Comparison of ENCODE assay signal across 24 mouse cellular contexts in genomic region chr12:26562858-26563257, GRCm38 (mm10).
A peak's percentile ranks its signal among the peaks of the same experiment; 100 is the strongest.
DNase-seq lines count a peak whose midpoint lies in the region; ATAC-seq and TF ChIP-seq lines count a peak whose summit lies in the region.
"Had no signal": no experiment of that assay in that cellular context is flagged by ENCODE, and none has a peak within 500 bp of the region (broad histone marks: within the 10 kb centered on the region; RNA-seq: fewer than 3 reads in every experiment).

No protein-coding gene starts in this region.

- TF ChIP-seq EP300 in heart, postnatal 0 days (IDR thresholded peaks at IDR 0.05; ENCODE audit: low read depth), result no peak

- no peak for TF ChIP-seq CTCF in heart, postnatal 0 days (IDR thresholded peaks at IDR 0.05; ENCODE audit: low read depth)

- DNase-seq in heart, adult 11 months, result peak; percentile 64
- DNase-seq in heart, embryonic 10.5 days (ENCODE audit: low spot score), result no peak
- DNase-seq in heart, postnatal 0 days (ENCODE audit: low spot score), result peak; percentile 60
- DNase-seq in heart, adult 9 months (ENCODE audit: low spot score in 2 of 2), result no peak
- DNase-seq: adrenal gland, adult 8-10 months; adrenal gland, postnatal 14 days; adrenal gland, postnatal 36 days; B cell, adult 2 months; cerebellum, adult 11-12 months; cerebellum, adult 2 months; cerebellum, adult 9-10 months; cerebellum, postnatal 10 days; cerebellum, postnatal 25 days had no signal

- H3K4me2 ChIP-seq in heart, embryonic 15.5 days, result no peak overlapping the region
- H3K4me2 ChIP-seq in heart, embryonic 12.5 days, result no peak overlapping the region
- no peak overlapping the region for H3K4me2 ChIP-seq in heart, postnatal 0 days (ENCODE audit: low read depth, low read length)
- H3K4me2 ChIP-seq: embryonic facial prominence, embryonic 12.5 days; forebrain, embryonic 13.5 days; forebrain, embryonic 15.5 days had no signal

- no peaks in the 10 kb centered on the region for H3K27me3 ChIP-seq in heart, embryonic 10.5 days (ENCODE audit: insufficient read depth, poor library complexity, severe bottlenecking)
- H3K27me3 ChIP-seq in heart, embryonic 15.5 days, result no peaks in the 10 kb centered on the region
- H3K27me3 ChIP-seq in heart, embryonic 12.5 days (replicated peaks), result no peaks in the 10 kb centered on the region
- H3K27me3 ChIP-seq in heart, postnatal 0 days (ENCODE audit: control insufficient read depth, insufficient read depth, low read length), result no peaks in the 10 kb centered on the region
- H3K27me3 ChIP-seq: CH12.LX; embryonic facial prominence, embryonic 12.5 days; forebrain, embryonic 13.5 days; forebrain, embryonic 15.5 days; Patski had no signal

- 62% methylated on average over 6 of the region's 6 CpGs for WGBS in heart, embryonic 10.5 days
- 54% methylated on average over 6 of the region's 6 CpGs for WGBS in heart, embryonic 15.5 days
- 57% methylated on average over 6 of the region's 6 CpGs for WGBS in heart, embryonic 12.5 days
- 43% methylated on average over 6 of the region's 6 CpGs for WGBS in heart, postnatal 0 days

- no peak for ATAC-seq in heart, embryonic 15.5 days (replicated peaks; ENCODE audit: insufficient number of reproducible peaks, insufficient read depth, low FRiP score, low read depth)
- ATAC-seq in heart, embryonic 12.5 days (ENCODE audit: insufficient number of reproducible peaks, low FRiP score), result no peak
- peak; percentile 62 for ATAC-seq in heart, postnatal 0 days (ENCODE audit: insufficient read depth, low read depth)
- ATAC-seq: activated CD4-positive, CD25-positive, alpha-beta regulatory T cell, adult 4 months; CD4-positive, CD25-positive, alpha-beta regulatory T cell, adult 4 months; forebrain, embryonic 13.5 days; forebrain, embryonic 15.5 days; Patski had no signal

- peaks cover 1% of the 10 kb centered on the region; the same call in 1 of the 2 replicates for H3K4me1 ChIP-seq in heart, embryonic 10.5 days
- H3K4me1 ChIP-seq in heart, embryonic 15.5 days (replicated peaks), result no peaks in the 10 kb centered on the region
- H3K4me1 ChIP-seq in heart, embryonic 12.5 days (replicated peaks), result peaks cover 8% of the 10 kb centered on the region; the same call in 1 of the 2 replicates
- peaks cover 11% of the 10 kb centered on the region for H3K4me1 ChIP-seq in heart, postnatal 0 days (ENCODE audit: control insufficient read depth, insufficient read depth)
- H3K4me1 ChIP-seq: embryonic facial prominence, embryonic 10.5 days; embryonic facial prominence, embryonic 12.5 days had no signal

- no peaks in the 10 kb centered on the region for H3K36me3 ChIP-seq in heart, embryonic 10.5 days
- no peaks in the 10 kb centered on the region for H3K36me3 ChIP-seq in heart, embryonic 15.5 days
- H3K36me3 ChIP-seq in heart, embryonic 12.5 days, result no peaks in the 10 kb centered on the region
- no peaks in the 10 kb centered on the region for H3K36me3 ChIP-seq in heart, postnatal 0 days (replicated peaks; ENCODE audit: control insufficient read depth, insufficient read depth, low read length)
- H3K36me3 ChIP-seq: embryonic facial prominence, embryonic 10.5 days; embryonic facial prominence, embryonic 12.5 days; forebrain, embryonic 15.5 days; G1E had no signal

- no peak overlapping the region for H3K27ac ChIP-seq in heart, embryonic 10.5 days
- H3K27ac ChIP-seq in heart, embryonic 15.5 days, result 0 out of 2 replicates have a peak overlapping the region, but pooled peaks have one; percentile 5
- H3K27ac ChIP-seq in heart, embryonic 12.5 days (ENCODE audit: poor library complexity, severe bottlenecking), result no peak overlapping the region
- peak overlapping the region; percentile 70 for H3K27ac ChIP-seq in heart, postnatal 0 days (ENCODE audit: low read depth)
- H3K27ac ChIP-seq: embryonic facial prominence, embryonic 10.5 days; embryonic facial prominence, embryonic 12.5 days; forebrain, embryonic 13.5 days; forebrain, embryonic 15.5 days had no signal

- H3K9ac ChIP-seq in heart, embryonic 15.5 days, result no peak overlapping the region
- H3K9ac ChIP-seq in heart, embryonic 12.5 days, result no peak overlapping the region
- H3K9ac ChIP-seq in heart, postnatal 0 days (replicated peaks; ENCODE audit: low read depth, low read length), result no peak overlapping the region
- H3K9ac ChIP-seq: embryonic facial prominence, embryonic 12.5 days; forebrain, embryonic 13.5 days; forebrain, embryonic 15.5 days had no signal

- H3K9me3 ChIP-seq in heart, embryonic 10.5 days, result no peaks in the 10 kb centered on the region
- no peaks in the 10 kb centered on the region for H3K9me3 ChIP-seq in heart, embryonic 15.5 days (replicated peaks)
- H3K9me3 ChIP-seq in heart, embryonic 12.5 days (replicated peaks), result no peaks in the 10 kb centered on the region
- no peaks in the 10 kb centered on the region for H3K9me3 ChIP-seq in heart, postnatal 0 days (replicated peaks; ENCODE audit: control insufficient read depth, low read length)
- H3K9me3 ChIP-seq: embryonic facial prominence, embryonic 10.5 days; embryonic facial prominence, embryonic 12.5 days; forebrain, embryonic 13.5 days; forebrain, embryonic 15.5 days had no signal

- H3K4me3 ChIP-seq in heart, embryonic 10.5 days, result no peak overlapping the region
- H3K4me3 ChIP-seq in heart, embryonic 15.5 days, result no peak overlapping the region
- no peak overlapping the region for H3K4me3 ChIP-seq in heart, embryonic 12.5 days
- H3K4me3 ChIP-seq in heart, postnatal 0 days (ENCODE audit: low read depth, low read length), result no peak overlapping the region
- H3K4me3 ChIP-seq: embryonic facial prominence, embryonic 10.5 days; embryonic facial prominence, embryonic 12.5 days; forebrain, embryonic 13.5 days; forebrain, embryonic 15.5 days had no signal

Comparison
In these comparisons a context has a peak if more than half of its experiments do, and no peak if none do; other contexts are left out.
1. DNase-seq: peak in heart, adult 11 months (single experiment) and heart, postnatal 0 days (single experiment); none in heart, embryonic 10.5 days (single experiment) and heart, adult 9 months (0 of 2).
2. H3K27ac ChIP-seq: peak in heart, embryonic 15.5 days (single experiment) and heart, postnatal 0 days (single experiment); none in heart, embryonic 10.5 days (single experiment) and heart, embryonic 12.5 days (single experiment).